Mouse (Mus musculus) embryonic facial prominence, embryonic 12.5 days (tissue): Measurements from ENCODE around the gene Rbm12b1. TPM values are rescaled to one million over a fixed set of nuclear protein-coding genes. Genes with fewer than 3 reads are reported as not detected.
"Not testable (repeated sequence)": the region's sequence is repeated elsewhere in the genome, so short reads cannot be mapped to it uniquely, and the experiment has no call there.

Experiments
- ATAC-seq: fragments of 200-750 bp; cut with Nextera tagmentation; 2 replicates; pipeline ENCODE4 v1.8.0; 2017; ENCODE audit not compliant: insufficient number of reproducible peaks, insufficient read depth, low FRiP score, low TSS enrichment
- H3K27ac ChIP-seq: fragments of 300-500 bp; sonication (generic); 2 replicates; pipeline ENCODE4 v1.5.1; 2016; ENCODE audit warnings: mild to moderate bottlenecking
- H3K27me3 ChIP-seq: fragments of 300-500 bp; sonication (generic); 2 replicates; pipeline ENCODE4 v1.6.1; 2016; ENCODE audit warnings: mild to moderate bottlenecking, moderate library complexity
- H3K36me3 ChIP-seq: fragments of 300-500 bp; sonication (generic); 2 replicates; pipeline ENCODE4 v1.6.1; 2016; ENCODE audit warnings: mild to moderate bottlenecking
- H3K4me1 ChIP-seq: fragments of 300-500 bp; sonication (generic); 2 replicates; pipeline ENCODE4 v1.6.1; 2016
- H3K4me2 ChIP-seq: fragments of 300-500 bp; sonication (generic); replicated peaks from 2 replicates; pipeline ENCODE4 v1.6.1; 2016; ENCODE audit warnings: mild to moderate bottlenecking, moderate library complexity
- H3K4me3 ChIP-seq: fragments of 300-500 bp; sonication (generic); 2 replicates; pipeline ENCODE4 v1.5.1; 2016; ENCODE audit warnings: mild to moderate bottlenecking
- H3K9ac ChIP-seq: fragments of 300-500 bp; sonication (generic); 2 replicates; pipeline ENCODE4 v1.6.1; 2016; ENCODE audit warnings: mild to moderate bottlenecking, moderate library complexity
- H3K9me3 ChIP-seq: fragments of 300-500 bp; sonication (generic); 2 replicates; pipeline ENCODE4 v1.6.1; 2016; ENCODE audit warnings: mild to moderate bottlenecking, moderate library complexity
- WGBS: fragments of 180-500 bp; shearing (Covaris S2); methylation state at CpG from one replicate; pipeline ENCODE4 v1.1.7; 2016; 5-methylcytosine and 5-hydroxymethylcytosine counted together
- polyA plus RNA-seq: library from polyadenylated mRNA; unstranded; fragments of >200 nt; fragmentation: Nextera tagmentation; extraction: Ambion mirVana; gene quantifications from 2 replicates; pipeline ENCODE4 v1.2.1, GENCODE M21; 2016

Rbm12b1 gene
- 7.5 and 8.6 TPM in 2 replicates for polyA plus RNA-seq

- peak within 1 kb of the TSS; percentile 46 for H3K4me2 ChIP-seq
- H3K9me3 ChIP-seq, H3K27me3 ChIP-seq, H3K36me3 ChIP-seq, H3K4me1 ChIP-seq: not testable (repeated sequence)
- H3K9ac ChIP-seq: peak within 1 kb of the TSS; percentile 44
- WGBS: 7% methylated on average over 14 of the region's 32 CpGs
- H3K4me3 ChIP-seq: peak within 1 kb of the TSS; percentile 39
- peak within 1 kb of the TSS; percentile 57; the same call in 1 of the 2 replicates for H3K27ac ChIP-seq
- ATAC-seq: peak; percentile 96
Measured at GRCm38 (mm10) chr4:12140141-12140567, at the start of gene Rbm12b1. TSS of gene Rbm12b1 (plus strand) at chr4:12140264.

- WGBS: 18% methylated on average over 26 of the region's 40 CpGs
- H3K4me1 ChIP-seq, H3K36me3 ChIP-seq, H3K27ac ChIP-seq, H3K9me3 ChIP-seq, H3K27me3 ChIP-seq: not testable (repeated sequence)
- ATAC-seq: peak; percentile 72; the same call in 1 of the 2 replicates
- peak overlapping the region; percentile 44 for H3K9ac ChIP-seq
- H3K4me3 ChIP-seq: peak overlapping the region; percentile 39
- peak overlapping the region; percentile 46 for H3K4me2 ChIP-seq
Measured at GRCm38 (mm10) chr4:12140592-12141062, 563 bp downstream of the Rbm12b1 start.

GRCm38 (mm10) chr4:12141516-12141915 is 1.5 kb downstream of the Rbm12b1 start:
- H3K27ac ChIP-seq, H3K4me1 ChIP-seq, H3K27me3 ChIP-seq, H3K4me3 ChIP-seq, H3K4me2 ChIP-seq, H3K9me3 ChIP-seq, H3K36me3 ChIP-seq, H3K9ac ChIP-seq, ATAC-seq: not testable (repeated sequence)
- 95% methylated on average over 7 of the region's 7 CpGs for WGBS

- Histone ChIP-seq H3K9me3 (peaks cover 7% of the 10 kb centered on the region; the same call in 1 of the 2 replicates), H3K4me3 (no peak overlapping the region), H3K27ac (no peak overlapping the region), H3K27me3 (no peaks in the 10 kb centered on the region), H3K4me2 (no peak overlapping the region), H3K36me3 (peaks cover 27% of the 10 kb centered on the region), H3K9ac (no peak overlapping the region), H3K4me1 (no peaks in the 10 kb centered on the region)
- no peak for ATAC-seq
Measured at GRCm38 (mm10) chr4:12147660-12148059, 7.6 kb downstream of the Rbm12b1 start.

GRCm38 (mm10) chr4:12170986-12171317 is 30.9 kb downstream of the Rbm12b1 start:
- Histone ChIP-seq H3K36me3 (peaks cover 20% of the 10 kb centered on the region), H3K4me1 (peaks cover 7% of the 10 kb centered on the region), H3K4me3 (peak overlapping the region; percentile 73), H3K27ac (peak overlapping the region; percentile 93), H3K4me2 (peak overlapping the region; percentile 71), H3K27me3 (no peaks in the 10 kb centered on the region), H3K9me3 (no peaks in the 10 kb centered on the region), H3K9ac (peak overlapping the region; percentile 99)
- WGBS: 16% methylated on average over 9 of the region's 9 CpGs
- ATAC-seq: no peak

- ATAC-seq: peak; percentile 86
- H3K4me2 ChIP-seq: peak within 1 kb of the TSS; percentile 71
- under 1% methylated on average over 67 of the region's 74 CpGs for WGBS
Measured at GRCm38 (mm10) chr4:12171318-12172091, 31.4 kb downstream of the Rbm12b1 start, which contains the start of gene Fam92a. TSS of gene Fam92a (minus strand) at chr4:12172015.

GRCm38 (mm10) chr4:12178992-12179391 is 38.9 kb downstream of the Rbm12b1 start:
- Histone ChIP-seq H3K4me2 (no peak overlapping the region), H3K4me3 (no peak overlapping the region), H3K4me1 (no peaks in the 10 kb centered on the region), H3K9me3 (no peaks in the 10 kb centered on the region), H3K9ac (no peak overlapping the region), H3K36me3 (no peaks in the 10 kb centered on the region), H3K27me3 (no peaks in the 10 kb centered on the region), H3K27ac (no peak overlapping the region)
- 90% methylated on average over 10 of the region's 10 CpGs for whole genome bisulfite sequencing
- ATAC-seq: no peak

More at GRCm38 (mm10) chr4:12171318-12172091, 31.4 kb downstream of the Rbm12b1 start, which contains the start of gene Fam92a:
- Histone ChIP-seq H3K27ac (peak within 1 kb of the TSS; percentile 93), H3K4me1 (peaks cover 7% of the 10 kb centered on the region), H3K9me3 (no peaks in the 10 kb centered on the region), H3K4me3 (peak within 1 kb of the TSS; percentile 73), H3K9ac (peak within 1 kb of the TSS; percentile 99), H3K36me3 (peaks cover 15% of the 10 kb centered on the region), H3K27me3 (no peaks in the 10 kb centered on the region)

Other genes starting within 250 kb of the Rbm12b1 start
- gene Gm10604, start 159.0 kb upstream of the Rbm12b1 start, polyA plus RNA-seq: 0.46 and 0.68 TPM in 2 replicates
- 17.4 and 18.6 TPM in 2 replicates for gene Rbm12b2, start 50.8 kb upstream of the Rbm12b1 start, polyA plus RNA-seq
- 106 and 120 TPM in 2 replicates for gene Fam92a, start 31.8 kb downstream of the Rbm12b1 start, polyA plus RNA-seq